Mouse (Mus musculus) erythroblast, embryonic 14.5 days (primary cell): ENCODE results near the gene Atf7ip.

Experiments
- GATA1 ChIP-seq: IDR thresholded peaks from 2 replicates; pipeline ENCODE4 v1.6.1; 2012; ENCODE audit warnings: low read length, inconsistent platforms, mixed read lengths
- TAL1 ChIP-seq: IDR thresholded peaks from 3 replicates; pipeline ENCODE4 v1.6.1; 2012; ENCODE audit warnings: low read length, inconsistent platforms, mixed read lengths

DNA sequence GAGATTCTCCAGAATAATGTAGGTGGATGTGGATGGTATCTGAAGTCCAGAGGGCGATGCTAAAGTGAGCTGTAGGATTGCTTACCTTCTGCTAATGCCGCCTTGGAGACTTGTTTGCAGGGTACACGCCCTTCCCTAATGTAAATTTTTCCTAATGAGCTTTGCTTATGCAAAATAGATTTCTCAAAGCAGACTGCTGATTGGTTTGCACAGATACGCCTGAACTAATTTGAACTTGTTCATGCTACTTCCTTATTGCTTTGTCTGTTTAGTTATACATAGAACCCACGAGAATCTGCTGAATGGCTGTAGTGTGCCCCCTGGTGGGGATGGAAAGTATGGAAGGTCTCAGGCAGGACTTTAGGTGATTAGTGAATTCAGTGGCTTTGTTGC is 49.6 kb downstream of the Atf7ip start:
- no peak for TF ChIP-seq GATA1
- no peak for TF ChIP-seq TAL1
